Mouse (Mus musculus) MEL (cell line): ENCODE data around the gene Lrrc3b. TPM values are rescaled to one million over a fixed set of nuclear protein-coding genes. Genes with fewer than 3 reads are reported as not detected.

Source experiments
- DNase-seq: peaks from one replicate; pipeline ENCODE4 v3.0.0; 2011; ENCODE audit warnings: low read depth, low spot score
- H3K27ac ChIP-seq: 2 replicates; pipeline ENCODE4 v1.5.1; 2012; ENCODE audit warnings: low read depth, mild to moderate bottlenecking, control low read depth, low read length, moderate library complexity; ENCODE audit not compliant: control insufficient read depth
- H3K27me3 ChIP-seq, 2 experiments: fragments of 150-350 bp in 1 of 2; sonication (generic) in 1 of 2; 2 replicates each; pipeline ENCODE4 v1.6.1; 2012; ENCODE audit warnings: low read length in 2 of 2, mild to moderate bottlenecking in 2 of 2, improper control_type of control experiment in 1 of 2, moderate library complexity in 1 of 2; ENCODE audit not compliant: insufficient read depth in 2 of 2, control insufficient read depth in 1 of 2
- H3K36me3 ChIP-seq, 2 experiments: 2 replicates each; pipeline ENCODE4 v1.6.1; 2012 to 2014; ENCODE audit warnings: low read length in 2 of 2, improper control_type of control experiment in 1 of 2, inconsistent platforms in 1 of 2, mild to moderate bottlenecking in 1 of 2; ENCODE audit not compliant: insufficient read depth in 2 of 2, control insufficient read depth in 1 of 2
- H3K4me1 ChIP-seq, 2 experiments: fragments of 150-350 bp in 1 of 2; sonication (generic) in 1 of 2; 2 replicates each; pipeline ENCODE4 v1.6.1; 2012; ENCODE audit warnings: low read length in 2 of 2, improper control_type of control experiment in 1 of 2, mild to moderate bottlenecking in 1 of 2; ENCODE audit not compliant: insufficient read depth in 2 of 2, control insufficient read depth in 1 of 2
- H3K4me3 ChIP-seq, 2 experiments: fragments of 150-350 bp in 1 of 2; sonication (generic) in 1 of 2; 2 replicates each; pipeline ENCODE4 v1.5.1; 2012; ENCODE audit warnings: low read depth in 2 of 2, low read length in 2 of 2, mild to moderate bottlenecking in 2 of 2, moderate library complexity in 2 of 2, control low read depth in 1 of 2, improper control_type of control experiment in 1 of 2; ENCODE audit not compliant: control insufficient read depth in 1 of 2, insufficient read depth in 1 of 2
- H3K79me2 ChIP-seq: 2 replicates; pipeline ENCODE4 v1.6.1; 2012; ENCODE audit warnings: mild to moderate bottlenecking, low read length, moderate library complexity; ENCODE audit not compliant: control insufficient read depth, poor library complexity, insufficient read depth
- H3K9ac ChIP-seq: 2 replicates; pipeline ENCODE4 v1.6.1; 2012; ENCODE audit warnings: low read depth, mild to moderate bottlenecking, control low read depth, low read length, moderate library complexity; ENCODE audit not compliant: control insufficient read depth, poor library complexity, severe bottlenecking
- H3K9me3 ChIP-seq: fragments of 150-350 bp; sonication (generic); replicated peaks from 2 replicates; pipeline ENCODE4 v1.6.1; 2012; ENCODE audit warnings: mild to moderate bottlenecking, low read length, improper control_type of control experiment, moderate library complexity; ENCODE audit not compliant: insufficient read depth
- BHLHE40 ChIP-seq: IDR thresholded peaks from 2 replicates; pipeline ENCODE4 v1.6.1; 2012; ENCODE audit warnings: low read depth, mild to moderate bottlenecking, inconsistent platforms, low read length, improper control_type of control experiment, borderline replicate concordance
- CHD1 ChIP-seq: IDR thresholded peaks from 2 replicates; pipeline ENCODE4 v1.6.1; 2012; ENCODE audit warnings: low read depth, mild to moderate bottlenecking, inconsistent platforms, low read length, improper control_type of control experiment
- CHD2 ChIP-seq: IDR thresholded peaks from 2 replicates; pipeline ENCODE4 v1.6.1; 2011; ENCODE audit warnings: low read length, improper control_type of control experiment
- E2F4 ChIP-seq: IDR thresholded peaks from 2 replicates; pipeline ENCODE4 v1.6.1; 2011; ENCODE audit warnings: low read depth, low read length, improper control_type of control experiment, borderline replicate concordance
- ELF1 ChIP-seq: IDR thresholded peaks from 2 replicates; pipeline ENCODE4 v1.6.1; 2014; ENCODE audit warnings: low read depth, mild to moderate bottlenecking, inconsistent platforms, low read length, improper control_type of control experiment, moderate library complexity
- GABPA ChIP-seq: IDR thresholded peaks from 2 replicates; pipeline ENCODE4 v1.6.1; 2012; ENCODE audit warnings: low read depth, mild to moderate bottlenecking, inconsistent platforms, low read length, improper control_type of control experiment, moderate library complexity
- HCFC1 ChIP-seq: IDR thresholded peaks from 2 replicates; pipeline ENCODE4 v1.6.1; 2012; ENCODE audit warnings: low read depth, mild to moderate bottlenecking, inconsistent platforms, low read length, improper control_type of control experiment, moderate library complexity
- MEF2A ChIP-seq: IDR thresholded peaks from 2 replicates; pipeline ENCODE4 v1.6.1; 2014; ENCODE audit warnings: low read depth, mild to moderate bottlenecking, inconsistent platforms, low read length, improper control_type of control experiment; ENCODE audit not compliant: poor library complexity, insufficient replicate concordance, severe bottlenecking; ENCODE audit errors: extremely low read depth
- MYC ChIP-seq: IDR thresholded peaks from 2 replicates; pipeline ENCODE4 v1.6.1; 2011; ENCODE audit warnings: low read depth, mild to moderate bottlenecking, low read length, improper control_type of control experiment, moderate library complexity
- NRF1 ChIP-seq: IDR thresholded peaks from 2 replicates; pipeline ENCODE4 v1.6.1; 2014; ENCODE audit warnings: low read depth, mild to moderate bottlenecking, inconsistent platforms, low read length, improper control_type of control experiment, moderate library complexity; ENCODE audit not compliant: poor library complexity, insufficient read depth, severe bottlenecking
- POLR2A ChIP-seq, 2 experiments: IDR thresholded peaks; 2 replicates each; pipeline ENCODE4 v1.6.1; 2011 to 2012; ENCODE audit warnings: low read length in 2 of 2, mild to moderate bottlenecking in 2 of 2, control low read depth in 1 of 2, improper control_type of control experiment in 1 of 2, low read depth in 1 of 2, moderate library complexity in 1 of 2; ENCODE audit not compliant: control insufficient read depth in 1 of 2, insufficient read depth in 1 of 2, poor library complexity in 1 of 2
- POLR2AphosphoS5 ChIP-seq: IDR thresholded peaks from 2 replicates; pipeline ENCODE4 v1.6.1; 2012; ENCODE audit warnings: low read depth, borderline replicate concordance, mild to moderate bottlenecking, inconsistent platforms, low read length, moderate library complexity, mixed read lengths
- RAD21 ChIP-seq: IDR thresholded peaks from 2 replicates; pipeline ENCODE4 v1.6.1; 2011; ENCODE audit warnings: mild to moderate bottlenecking, low read depth, low read length, improper control_type of control experiment
- RCOR1 ChIP-seq: IDR thresholded peaks from 2 replicates; pipeline ENCODE4 v1.6.1; 2012; ENCODE audit warnings: low read depth, mild to moderate bottlenecking, inconsistent platforms, low read length, improper control_type of control experiment
- TBP ChIP-seq: IDR thresholded peaks from 2 replicates; pipeline ENCODE4 v1.8.0; 2011; ENCODE audit warnings: low read depth, low read length, improper control_type of control experiment
- TCF12 ChIP-seq: IDR thresholded peaks from 2 replicates; pipeline ENCODE4 v1.6.1; 2014; ENCODE audit warnings: low read depth, mild to moderate bottlenecking, inconsistent platforms, low read length, improper control_type of control experiment, moderate library complexity
- UBTF ChIP-seq: IDR thresholded peaks from 2 replicates; pipeline ENCODE4 v1.6.1; 2012; ENCODE audit warnings: low read depth, mild to moderate bottlenecking, inconsistent platforms, low read length, improper control_type of control experiment, moderate library complexity, borderline replicate concordance; ENCODE audit not compliant: insufficient read depth
- USF1 ChIP-seq: IDR thresholded peaks from 2 replicates; pipeline ENCODE4 v1.6.1; 2014; ENCODE audit warnings: low read depth, mild to moderate bottlenecking, inconsistent platforms, low read length, improper control_type of control experiment, moderate library complexity
- USF2 ChIP-seq, 2 experiments: IDR thresholded peaks; 2 replicates each; pipeline ENCODE4 v1.6.1; 2011 to 2012; ENCODE audit warnings: improper control_type of control experiment in 2 of 2, low read length in 2 of 2, borderline replicate concordance in 1 of 2, inconsistent platforms in 1 of 2, low read depth in 1 of 2, mild to moderate bottlenecking in 1 of 2; ENCODE audit not compliant: insufficient read depth in 1 of 2
- ZC3H11A ChIP-seq: IDR thresholded peaks from 2 replicates; pipeline ENCODE4 v1.6.1; 2012; ENCODE audit warnings: low read depth, mild to moderate bottlenecking, inconsistent platforms, low read length, improper control_type of control experiment
- ZKSCAN1 ChIP-seq: IDR thresholded peaks from 2 replicates; pipeline ENCODE4 v1.6.1; 2012; ENCODE audit warnings: low read depth, mild to moderate bottlenecking, inconsistent platforms, low read length, improper control_type of control experiment, moderate library complexity
- ZNF384 ChIP-seq: IDR thresholded peaks from 2 replicates; pipeline ENCODE4 v1.6.1; 2012; ENCODE audit warnings: low read depth, mild to moderate bottlenecking, inconsistent platforms, low read length, improper control_type of control experiment
- polyA plus RNA-seq, 2 experiments: library from polyadenylated mRNA; stranded (reverse) in 1 of 2; unstranded in 1 of 2; fragments of >175 nt in 1 of 2; fragments of >200 nt in 1 of 2; gene quantifications; 2 replicates each; pipeline versions ENCODE4 v1.2.1 to v1.2.4; 2012; ENCODE audit warnings: low replicate concordance in 2 of 2, low read depth in 1 of 2; ENCODE audit not compliant: insufficient read length in 2 of 2, insufficient read depth in 1 of 2, missing spikeins in 1 of 2
- total RNA-seq: library from RNA; depleted of rRNA; stranded (reverse); fragments of 300-350 nt; gene quantifications from 2 replicates; pipeline ENCODE4 v1.2.3, GENCODE M21; 2012

Gene Lrrc3b
- total and polyA plus RNA-seq, 3 experiments: not detected

DNA sequence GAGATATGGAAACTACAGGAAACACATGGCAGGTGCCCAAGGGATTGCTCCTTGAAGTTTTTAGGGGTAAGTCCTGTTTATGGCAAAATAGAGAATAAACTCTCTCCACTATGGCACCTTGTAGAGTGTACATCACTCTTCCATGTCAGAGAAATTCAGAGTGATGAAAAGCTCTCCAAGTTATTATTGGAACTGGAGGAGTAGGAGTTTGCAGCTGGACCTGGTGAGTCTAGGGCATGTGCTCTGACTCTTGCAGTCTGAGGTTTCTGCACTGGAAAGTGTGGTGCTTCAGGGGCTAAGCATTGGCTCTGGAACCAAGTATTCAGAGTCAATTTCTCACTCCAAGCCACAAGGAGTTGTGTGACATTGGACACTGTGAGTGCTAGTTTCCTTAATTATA, 38.9 kb upstream of the Lrrc3b start (continued):
- TF ChIP-seq USF1: no peak

DNA sequence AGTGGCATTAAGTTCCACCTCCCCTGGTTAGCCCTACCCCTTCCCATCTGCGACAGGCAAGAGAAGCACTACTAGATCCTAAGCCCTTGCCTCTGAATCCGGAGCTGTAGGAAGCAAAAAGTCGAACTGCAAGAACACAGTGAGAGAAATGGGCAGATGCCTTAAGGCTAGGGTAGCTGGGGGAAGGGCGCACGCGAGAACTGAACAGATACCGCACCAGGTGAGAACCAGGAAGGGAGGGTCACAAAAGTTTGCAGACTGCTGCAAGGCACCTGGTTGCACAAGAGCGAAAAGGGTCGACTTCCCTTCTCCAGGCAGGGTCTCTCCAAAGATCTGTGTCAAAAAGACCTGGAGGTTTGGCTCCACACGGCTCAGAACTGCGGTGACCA, 697 bp downstream of the Lrrc3b start:
- no peak for DNase-seq
- Histone ChIP-seq H3K27me3 (no peaks in the 10 kb centered on the region), H3K79me2 (no peaks in the 10 kb centered on the region), H3K9ac (no peak overlapping the region), H3K9me3 (no peaks in the 10 kb centered on the region), H3K4me3 (no peak overlapping the region), H3K36me3 (no peaks in the 10 kb centered on the region), H3K27ac (no peak overlapping the region), H3K4me1 (no peaks in the 10 kb centered on the region)
- TF ChIP-seq GABPA (no peak), USF1 (no peak), TBP (no peak), ZKSCAN1 (no peak), MYC (no peak), ZC3H11A (no peak), USF2 (IDR thresholded peaks at IDR 0.05; ENCODE audit: borderline replicate concordance in 1 of 2, insufficient read depth in 1 of 2, low read depth in 1 of 2, low read length in 2 of 2) (no peak), POLR2A (IDR thresholded peaks at IDR 0.05; ENCODE audit: control insufficient read depth in 1 of 2, insufficient read depth in 1 of 2, low read depth in 1 of 2, low read length in 2 of 2, poor library complexity in 1 of 2) (no peak), CHD2 (no peak), MEF2A (no peak), RCOR1 (no peak), CHD1 (no peak), UBTF (no peak), BHLHE40 (no peak), ELF1 (no peak), ZNF384 (no peak), RAD21 (no peak)

DNA sequence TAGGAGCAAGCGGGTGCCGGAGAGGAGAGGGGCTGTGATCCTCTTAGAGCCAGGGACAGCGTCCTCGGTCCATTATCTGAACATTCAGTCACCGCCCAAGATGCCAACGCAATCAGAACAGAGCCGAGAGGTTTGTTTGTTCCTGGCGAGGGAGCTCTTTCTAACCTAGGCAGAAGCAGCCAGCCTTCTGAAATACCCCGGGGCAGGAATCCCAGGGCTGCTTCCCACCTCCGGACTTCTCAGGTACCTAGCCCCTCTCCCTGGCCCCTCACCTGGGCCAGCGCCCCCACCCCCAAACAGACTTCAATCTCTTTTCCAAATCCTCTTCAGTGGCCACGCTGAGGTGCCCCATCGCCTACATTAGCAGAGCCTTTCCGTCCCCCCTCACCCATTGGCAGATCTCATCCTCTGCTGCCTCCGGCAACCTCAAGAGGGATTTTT, 1.3 kb downstream of the Lrrc3b start:
- Histone ChIP-seq H3K4me3 (no peak overlapping the region), H3K9me3 (no peaks in the 10 kb centered on the region), H3K27me3 (no peaks in the 10 kb centered on the region), H3K79me2 (no peaks in the 10 kb centered on the region), H3K27ac (no peak overlapping the region), H3K9ac (no peak overlapping the region), H3K4me1 (no peaks in the 10 kb centered on the region), H3K36me3 (no peaks in the 10 kb centered on the region)
- DNase-seq: no peak
- TF ChIP-seq CHD1: no peak
- TF ChIP-seq POLR2AphosphoS5: no peak
- TF ChIP-seq UBTF: no peak
- no peak for TF ChIP-seq NRF1
- TF ChIP-seq HCFC1: no peak
- no peak for TF ChIP-seq E2F4
- TF ChIP-seq TCF12: no peak
- TF ChIP-seq USF2 (IDR thresholded peaks at IDR 0.05; ENCODE audit: borderline replicate concordance in 1 of 2, insufficient read depth in 1 of 2, low read depth in 1 of 2, low read length in 2 of 2): no peak
